Mouse (Mus musculus) limb, embryonic 10.5 days (tissue): Measurements from ENCODE around the gene Lmo4. TPM values are rescaled to one million over a fixed set of nuclear protein-coding genes. Genes with fewer than 3 reads are reported as not detected.
A peak's percentile ranks its signal among the peaks of the same experiment; 100 is the strongest.

Source experiments
- DNase-seq: peaks from one replicate; pipeline ENCODE4 v3.0.0-alpha.2; 2017; ENCODE audit warnings: low spot score
- H3K27ac ChIP-seq: fragments of 300-500 bp; sonication (generic); 2 replicates; pipeline ENCODE4 v1.5.1; 2016; ENCODE audit warnings: mild to moderate bottlenecking
- H3K27me3 ChIP-seq: fragments of 300-500 bp; sonication (generic); 2 replicates; pipeline ENCODE4 v1.6.1; 2016; ENCODE audit warnings: low read depth, mild to moderate bottlenecking; ENCODE audit not compliant: poor library complexity, severe bottlenecking
- H3K36me3 ChIP-seq: fragments of 300-500 bp; sonication (generic); 2 replicates; pipeline ENCODE4 v1.6.1; 2016; ENCODE audit warnings: mild to moderate bottlenecking, moderate library complexity
- H3K4me1 ChIP-seq: fragments of 300-500 bp; sonication (generic); 2 replicates; pipeline ENCODE4 v1.6.1; 2016
- H3K4me3 ChIP-seq: fragments of 300-500 bp; sonication (generic); 2 replicates; pipeline ENCODE4 v1.5.1; 2016; ENCODE audit warnings: mild to moderate bottlenecking, moderate library complexity
- H3K9me3 ChIP-seq: fragments of 300-500 bp; sonication (generic); replicated peaks from 2 replicates; pipeline ENCODE4 v1.6.1; 2016; ENCODE audit warnings: mild to moderate bottlenecking
- WGBS: fragments of 180-500 bp; shearing (Covaris S2); methylation state at CpG from one replicate; pipeline ENCODE4 v1.1.7; 2016; 5-methylcytosine and 5-hydroxymethylcytosine counted together
- polyA plus RNA-seq: library from polyadenylated mRNA; unstranded; fragments of >200 nt; fragmentation: Nextera tagmentation; extraction: Ambion mirVana; gene quantifications from 2 replicates; pipeline ENCODE4 v1.2.1, GENCODE M21; 2016

Lmo4 gene
- polyA plus RNA-seq, 1 experiment from 2014 or later = 56.6 TPM

- peak overlapping the region; percentile 98 for H3K27ac ChIP-seq
- no peaks in the 10 kb centered on the region for H3K27me3 ChIP-seq
- DNase-seq = peak; percentile 92
- WGBS = under 1% methylated on average over 60 of the region's 64 CpGs
- no peaks in the 10 kb centered on the region for H3K9me3 ChIP-seq
- peak overlapping the region; percentile 91 for H3K4me3 ChIP-seq
- peaks cover 27% of the 10 kb centered on the region for H3K36me3 ChIP-seq
- H3K4me1 ChIP-seq = peaks cover 56% of the 10 kb centered on the region
These were observed 3.0 kb downstream of the Lmo4 start for GRCm38 (mm10) chr3:144201794-144202573.

GRCm38 (mm10) chr3:144185327-144186152 is 19.5 kb downstream of the Lmo4 start:
- DNase-seq = no peak
- H3K9me3 ChIP-seq = no peaks in the 10 kb centered on the region
- WGBS = 79% methylated on average over 13 of the region's 13 CpGs
- no peak overlapping the region for H3K4me3 ChIP-seq
- peaks cover 22% of the 10 kb centered on the region for H3K4me1 ChIP-seq
- no peaks in the 10 kb centered on the region for H3K27me3 ChIP-seq
- H3K36me3 ChIP-seq = peaks cover 36% of the 10 kb centered on the region
- H3K27ac ChIP-seq = no peak overlapping the region

- H3K9me3 ChIP-seq = no peaks in the 10 kb centered on the region
- H3K27ac ChIP-seq = no peak overlapping the region
- DNase-seq = no peak
- H3K36me3 ChIP-seq = peaks cover 30% of the 10 kb centered on the region
- WGBS = 84% methylated on average over 4 of the region's 4 CpGs
- H3K27me3 ChIP-seq = no peaks in the 10 kb centered on the region
- H3K4me1 ChIP-seq = peaks cover 20% of the 10 kb centered on the region
- H3K4me3 ChIP-seq = no peak overlapping the region
These were observed 20.1 kb downstream of the Lmo4 start for GRCm38 (mm10) chr3:144184918-144185317.

- no peak overlapping the region for H3K27ac ChIP-seq
- DNase-seq = no peak
- no peaks in the 10 kb centered on the region for H3K9me3 ChIP-seq
- H3K27me3 ChIP-seq = no peaks in the 10 kb centered on the region
- 75% methylated on average over 6 of the region's 6 CpGs for WGBS
- H3K36me3 ChIP-seq = peaks cover 4% of the 10 kb centered on the region
- no peak overlapping the region for H3K4me3 ChIP-seq
- H3K4me1 ChIP-seq = peaks cover 13% of the 10 kb centered on the region
These were observed 22.8 kb downstream of the Lmo4 start for GRCm38 (mm10) chr3:144182229-144182628.

GRCm38 (mm10) chr3:144178937-144179336 is 26.1 kb downstream of the Lmo4 start:
- no peaks in the 10 kb centered on the region for H3K9me3 ChIP-seq
- 76% methylated on average over 3 of the region's 3 CpGs for WGBS
- peaks cover 8% of the 10 kb centered on the region; the same call in 1 of the 2 replicates for H3K4me1 ChIP-seq
- H3K27ac ChIP-seq = no peak overlapping the region
- no peaks in the 10 kb centered on the region for H3K36me3 ChIP-seq
- H3K27me3 ChIP-seq = no peaks in the 10 kb centered on the region
- no peak overlapping the region for H3K4me3 ChIP-seq
- DNase-seq = no peak

GRCm38 (mm10) chr3:144173866-144174588 is 31.0 kb downstream of the Lmo4 start:
- H3K27ac ChIP-seq = no peak overlapping the region
- peaks cover 19% of the 10 kb centered on the region for H3K4me1 ChIP-seq
- H3K27me3 ChIP-seq = no peaks in the 10 kb centered on the region
- H3K4me3 ChIP-seq = no peak overlapping the region
- WGBS = 47% methylated on average over 7 of the region's 7 CpGs
- no peak for DNase-seq
- H3K9me3 ChIP-seq = no peaks in the 10 kb centered on the region
- H3K36me3 ChIP-seq = no peaks in the 10 kb centered on the region

- DNase-seq = no peak
- peaks cover 19% of the 10 kb centered on the region for H3K4me1 ChIP-seq
- H3K9me3 ChIP-seq = no peaks in the 10 kb centered on the region
- 74% methylated on average over 11 of the region's 11 CpGs for WGBS
- H3K27me3 ChIP-seq = no peaks in the 10 kb centered on the region
- H3K36me3 ChIP-seq = no peaks in the 10 kb centered on the region
- no peak overlapping the region for H3K27ac ChIP-seq
- H3K4me3 ChIP-seq = no peak overlapping the region
These were observed 31.9 kb downstream of the Lmo4 start for GRCm38 (mm10) chr3:144173138-144173537.

- Histone ChIP-seq H3K4me1 (peaks cover 19% of the 10 kb centered on the region), H3K36me3 (no peaks in the 10 kb centered on the region), H3K4me3 (no peak overlapping the region), H3K27me3 (no peaks in the 10 kb centered on the region), H3K27ac (no peak overlapping the region), H3K9me3 (no peaks in the 10 kb centered on the region)
- WGBS = 80% methylated on average over 2 of the region's 2 CpGs
- DNase-seq = no peak
These were observed 33.3 kb downstream of the Lmo4 start for GRCm38 (mm10) chr3:144171749-144172148.

GRCm38 (mm10) chr3:144170539-144170938 is 34.5 kb downstream of the Lmo4 start:
- 82% methylated on average over 2 of the region's 2 CpGs for WGBS
- H3K27ac ChIP-seq = no peak overlapping the region
- no peak overlapping the region for H3K4me3 ChIP-seq

GRCm38 (mm10) chr3:144166439-144167155 is 38.4 kb downstream of the Lmo4 start:
- Histone ChIP-seq H3K27me3 (no peaks in the 10 kb centered on the region), H3K27ac (no peak overlapping the region), H3K36me3 (no peaks in the 10 kb centered on the region), H3K9me3 (no peaks in the 10 kb centered on the region), H3K4me3 (no peak overlapping the region), H3K4me1 (peaks cover 28% of the 10 kb centered on the region)
- 88% methylated on average over 8 of the region's 8 CpGs for WGBS
- DNase-seq = no peak

More at GRCm38 (mm10) chr3:144170539-144170938, 34.5 kb downstream of the Lmo4 start:
- peaks cover 19% of the 10 kb centered on the region for H3K4me1 ChIP-seq
- H3K27me3 ChIP-seq = no peaks in the 10 kb centered on the region
- no peaks in the 10 kb centered on the region for H3K9me3 ChIP-seq
- no peaks in the 10 kb centered on the region for H3K36me3 ChIP-seq
- no peak for DNase-seq

GRCm38 (mm10) chr3:144165439-144165838 is 39.6 kb downstream of the Lmo4 start:
- Histone ChIP-seq H3K36me3 (no peaks in the 10 kb centered on the region), H3K4me3 (no peak overlapping the region), H3K9me3 (no peaks in the 10 kb centered on the region), H3K4me1 (peaks cover 32% of the 10 kb centered on the region), H3K27me3 (no peaks in the 10 kb centered on the region), H3K27ac (peak overlapping the region; percentile 57)
- 78% methylated on average over 12 of the region's 12 CpGs for WGBS
- DNase-seq = no peak

- 38% methylated on average over 9 of the region's 9 CpGs for WGBS
- peak; percentile 62 for DNase-seq
- H3K9me3 ChIP-seq = no peaks in the 10 kb centered on the region
- H3K4me3 ChIP-seq = no peak overlapping the region
- H3K27ac ChIP-seq = peak overlapping the region; percentile 57
- no peaks in the 10 kb centered on the region for H3K36me3 ChIP-seq
- no peaks in the 10 kb centered on the region for H3K27me3 ChIP-seq
- H3K4me1 ChIP-seq = peaks cover 32% of the 10 kb centered on the region
These were observed 40.2 kb downstream of the Lmo4 start for GRCm38 (mm10) chr3:144164665-144165385.
